11 mouse cellular contexts compared by ENCODE assay signal in the genomic region with DNA sequence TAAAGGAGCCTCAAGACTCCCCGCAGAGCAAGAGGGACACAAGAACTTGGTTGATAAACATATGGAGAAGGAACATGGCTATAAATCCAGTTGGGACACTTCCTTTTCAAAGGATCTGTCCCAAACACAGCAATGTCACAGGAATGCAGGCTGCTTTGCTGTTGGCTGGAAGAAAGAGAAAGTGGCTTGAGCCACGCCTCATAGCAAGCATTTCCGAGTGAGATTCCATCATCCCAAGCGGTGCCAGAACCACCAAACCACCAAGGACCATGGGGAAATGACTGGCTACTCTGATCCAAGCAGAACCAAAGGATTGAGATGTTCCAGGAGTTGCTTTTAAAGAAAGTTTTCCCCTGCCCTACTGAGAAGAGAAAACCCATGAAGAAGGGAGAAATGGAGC.
DNase-seq lines count a peak whose midpoint lies in the region; ATAC-seq lines count a peak whose summit lies in the region.
"Had no signal": no experiment of that assay in that cellular context is flagged by ENCODE, and none has a peak within 500 bp of the region (broad histone marks: within the 10 kb centered on the region; RNA-seq: fewer than 3 reads in every experiment).

No protein-coding gene starts in this region.

- no peaks in the 10 kb centered on the region for H3K36me3 ChIP-seq in embryonic facial prominence, embryonic 14.5 days (ENCODE audit: control insufficient read depth, insufficient read depth, low read length)
- H3K36me3 ChIP-seq in limb, embryonic 13.5 days: no peaks in the 10 kb centered on the region

- peak; percentile 41 for DNase-seq in adrenal gland, postnatal 14 days
- DNase-seq in adrenal gland, adult 18-20 months (ENCODE audit: low spot score in 2 of 2): no peak
- DNase-seq in kidney, postnatal 14 days: peak; percentile 13
- no peak for DNase-seq in kidney, adult 18-20 months
- DNase-seq in embryonic facial prominence, embryonic 14.5 days (ENCODE audit: low spot score): peak; percentile 39
- no peak for DNase-seq in cerebellum, adult 11 months
- DNase-seq: cerebellum, adult 8-10 months; lung, postnatal 14 days had no signal

- H3K4me3 ChIP-seq in embryonic facial prominence, embryonic 14.5 days (ENCODE audit: low read depth, low read length): no peak overlapping the region
- no peak overlapping the region for H3K4me3 ChIP-seq in limb, embryonic 13.5 days

- no peaks in the 10 kb centered on the region for H3K9me3 ChIP-seq in embryonic facial prominence, embryonic 14.5 days (ENCODE audit: control insufficient read depth, low read length)
- no peaks in the 10 kb centered on the region for H3K9me3 ChIP-seq in limb, embryonic 13.5 days

- no peak overlapping the region for H3K9ac ChIP-seq in embryonic facial prominence, embryonic 14.5 days (ENCODE audit: low read depth, low read length)
- H3K9ac ChIP-seq in limb, embryonic 13.5 days: no peak overlapping the region

- H3K27ac ChIP-seq in embryonic facial prominence, embryonic 14.5 days (replicated peaks; ENCODE audit: low read depth, low read length): peak overlapping the region; percentile 77
- H3K27ac ChIP-seq in limb, embryonic 13.5 days: peak overlapping the region; percentile 45; the same call in 1 of the 2 replicates

- no peak for ATAC-seq in embryonic facial prominence, embryonic 14.5 days (ENCODE audit: low read depth)
- ATAC-seq in limb, embryonic 13.5 days (ENCODE audit: low FRiP score, low read depth): no peak
- ATAC-seq in erythroid progenitor cell, adult 5-6 weeks (replicated peaks; ENCODE audit: low FRiP score, poor library complexity, severe bottlenecking): no peak
- ATAC-seq: hindbrain, embryonic 16.5 days had no signal

- no peaks in the 10 kb centered on the region for H3K27me3 ChIP-seq in embryonic facial prominence, embryonic 14.5 days (replicated peaks; ENCODE audit: control insufficient read depth, insufficient read depth, low read length)
- no peaks in the 10 kb centered on the region for H3K27me3 ChIP-seq in limb, embryonic 13.5 days

- no peak overlapping the region for H3K4me2 ChIP-seq in embryonic facial prominence, embryonic 14.5 days (ENCODE audit: low read depth, low read length)
- no peak overlapping the region for H3K4me2 ChIP-seq in limb, embryonic 13.5 days (replicated peaks)

- peaks cover 39% of the 10 kb centered on the region for H3K4me1 ChIP-seq in embryonic facial prominence, embryonic 14.5 days (ENCODE audit: control insufficient read depth, insufficient read depth, low read length)
- peaks cover 37% of the 10 kb centered on the region for H3K4me1 ChIP-seq in limb, embryonic 13.5 days

- 73% methylated on average over 4 of the region's 4 CpGs for WGBS in embryonic facial prominence, embryonic 14.5 days
- WGBS in limb, embryonic 13.5 days: 72% methylated on average over 4 of the region's 4 CpGs

Comparison
In these comparisons a context has a peak if more than half of its experiments do, and no peak if none do; other contexts are left out.
1. DNase-seq: peak in adrenal gland, postnatal 14 days (single experiment), kidney, postnatal 14 days (single experiment) and embryonic facial prominence, embryonic 14.5 days (single experiment); none in adrenal gland, adult 18-20 months (0 of 2), kidney, adult 18-20 months (single experiment) and cerebellum, adult 11 months (single experiment).